Mouse (Mus musculus) lung, adult 2 months (tissue): ENCODE data around the gene Flvcr1.

Experiments used
- CTCF ChIP-seq: fragments of 200-500 bp; IDR thresholded peaks from 2 replicates; pipeline ENCODE4 v1.5.1; 2011; ENCODE audit warnings: mild to moderate bottlenecking, low read length, control low read depth; ENCODE audit not compliant: insufficient read depth
- POLR2A ChIP-seq: fragments of 200-500 bp; IDR thresholded peaks from 2 replicates; pipeline ENCODE4 v1.6.1; 2011; ENCODE audit warnings: low read depth, mild to moderate bottlenecking, control low read depth, low read length, borderline replicate concordance; ENCODE audit errors: extremely low read depth

DNA sequence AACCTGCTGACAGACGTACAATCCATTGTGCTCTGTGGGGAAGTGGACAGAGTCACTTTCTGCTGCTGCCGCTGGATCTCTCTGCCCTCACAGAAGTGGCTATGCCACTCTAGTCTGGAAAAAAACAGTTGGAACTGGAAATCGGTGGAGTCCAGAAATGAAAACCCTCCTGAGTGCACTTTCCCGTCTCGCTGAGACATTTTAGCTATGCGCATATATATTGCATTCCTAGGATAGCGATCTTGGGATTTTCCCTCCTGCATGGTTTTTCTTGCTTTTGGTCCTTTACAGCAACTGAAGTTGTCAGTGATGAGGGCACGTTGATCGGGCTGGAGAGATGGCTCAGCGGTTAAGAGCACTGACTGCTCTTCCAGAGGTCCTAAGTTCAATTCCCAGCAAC is 4.2 kb upstream of the Flvcr1 start:
- no peak for TF ChIP-seq POLR2A
- no peak for TF ChIP-seq CTCF
